Mouse (Mus musculus): ENCODE measurements at regions not wholly inside any gene's neighbourhood (a gene's known extent, or its start where the extent isn't known, plus 50 kb on each side); places are given as distances from the start of the nearest gene placed in this dataset.

DNA sequence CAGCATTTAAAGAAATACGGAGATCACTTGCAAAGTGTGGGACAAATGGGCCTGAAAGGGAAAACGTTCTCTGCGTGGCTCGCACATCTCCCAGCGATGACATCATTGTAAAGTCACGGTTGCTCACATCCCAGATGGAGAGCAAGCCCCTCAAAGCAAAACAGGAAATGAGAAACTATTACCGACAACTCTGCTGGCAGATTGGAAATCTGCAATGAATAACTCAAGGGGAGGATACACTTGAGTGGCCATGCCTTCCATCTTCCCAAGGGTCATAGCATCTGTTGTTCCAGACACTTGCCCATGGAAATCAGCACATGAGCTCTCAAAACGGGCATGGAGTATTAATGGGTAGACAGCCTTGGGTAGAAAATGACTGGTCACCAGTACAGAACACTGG, 158.3 kb upstream of the Adgrl2 start:
- TF ChIP-seq CTCF (IDR thresholded peaks at IDR 0.05) (no peak), EP300 (IDR thresholded peaks at IDR 0.05) (no peak)

Measured in lung, postnatal 0 days (tissue).